Mouse (Mus musculus): ENCODE measurements around the gene Barx2. TPM values are rescaled to one million over a fixed set of nuclear protein-coding genes. Genes with fewer than 3 reads are reported as not detected.
A peak's percentile ranks its signal among the peaks of the same experiment; 100 is the strongest.

Barx2 gene
- polyA plus RNA-seq, 1 experiment from 2014 or later: 1.0 TPM

DNA sequence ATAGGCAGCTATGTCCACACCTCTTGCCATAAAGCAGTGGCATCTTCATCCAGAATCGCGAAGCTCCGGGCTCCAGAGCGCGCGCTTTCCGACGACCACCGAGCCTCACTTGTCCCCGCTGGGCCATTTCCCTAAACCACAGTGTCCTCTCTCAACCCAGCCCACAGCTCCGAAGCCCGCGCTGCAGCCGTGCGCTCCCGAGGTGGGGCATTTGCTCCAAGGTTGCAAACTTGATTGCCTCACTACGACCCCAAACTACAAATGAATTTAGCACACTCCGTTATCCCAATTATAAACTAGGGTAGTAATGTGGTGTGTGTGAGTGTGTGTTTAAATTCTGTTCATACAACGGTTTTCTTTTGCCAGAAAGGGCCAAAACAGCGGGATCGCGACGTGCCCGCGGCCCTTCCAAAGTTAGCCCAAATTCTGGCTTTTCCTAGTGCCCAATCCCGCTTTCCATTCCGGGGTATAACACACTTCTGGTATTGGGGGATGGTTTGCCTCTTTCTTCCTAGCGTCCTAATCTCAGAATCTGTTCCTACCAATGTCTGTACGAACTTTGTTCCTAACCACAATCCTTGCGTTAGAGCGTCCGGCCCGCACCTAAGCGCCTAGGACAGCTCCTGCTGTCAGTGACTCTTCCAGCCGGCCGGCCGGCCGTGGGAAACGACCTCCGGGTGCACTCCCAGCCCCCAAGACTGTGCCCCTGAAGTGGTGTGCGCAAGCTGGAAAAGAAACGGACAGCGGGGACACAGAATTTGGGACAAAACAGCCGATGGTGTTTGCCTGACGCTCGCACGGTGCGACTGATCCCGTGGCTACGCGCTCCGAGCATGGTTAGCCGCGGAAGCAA is 703 bp upstream of the Barx2 start:
- 0 out of 2 replicates have a peak overlapping the region, but pooled peaks have one; percentile 45 for H3K9ac ChIP-seq (ENCODE audit: low read length)
- ATAC-seq (ENCODE audit: insufficient number of reproducible peaks, low FRiP score, low TSS enrichment, low read depth) (no peak), DNase-seq (ENCODE audit: low spot score) (peak; percentile 66)
- under 1% methylated on average over 54 of the region's 54 CpGs for WGBS
- peaks cover 58% of the 10 kb centered on the region for H3K27me3 ChIP-seq (ENCODE audit: control insufficient read depth, insufficient read depth, low read length)
- H3K4me1 ChIP-seq (ENCODE audit: control insufficient read depth, insufficient read depth, low read length): peaks cover 10% of the 10 kb centered on the region
- H3K27ac ChIP-seq (replicated peaks; ENCODE audit: low read depth, low read length): no peak overlapping the region
- H3K4me3 ChIP-seq (ENCODE audit: low read depth, low read length): peak overlapping the region; percentile 54
- H3K4me2 ChIP-seq (ENCODE audit: low read depth, severe bottlenecking): peak overlapping the region; percentile 97
- no peaks in the 10 kb centered on the region for H3K9me3 ChIP-seq (ENCODE audit: control insufficient read depth, low read length)
- no peaks in the 10 kb centered on the region for H3K36me3 ChIP-seq (ENCODE audit: control insufficient read depth, insufficient read depth, low read length)

DNA sequence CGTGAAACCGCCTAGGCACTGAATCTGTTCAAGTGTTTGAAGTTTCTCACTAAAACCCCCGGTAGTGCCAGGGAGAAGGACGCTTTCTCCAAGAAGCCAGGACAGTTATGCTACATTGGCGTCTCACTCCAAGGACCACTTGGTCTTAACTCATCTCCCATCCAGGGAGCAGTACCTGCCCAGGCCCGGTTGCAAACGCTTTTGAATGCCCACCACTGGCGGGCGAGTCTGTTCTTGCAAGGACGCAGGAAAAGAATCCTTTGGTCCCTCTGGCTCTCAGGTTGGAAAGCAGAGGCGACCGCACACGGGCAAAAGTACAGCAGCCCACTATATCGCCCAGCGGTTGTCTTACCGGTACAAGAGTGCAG is 725 bp downstream of the Barx2 start:
- WGBS: 1% methylated on average over 16 of the region's 16 CpGs
- Histone ChIP-seq H3K36me3 (ENCODE audit: control insufficient read depth, insufficient read depth, low read length) (no peaks in the 10 kb centered on the region), H3K4me3 (ENCODE audit: low read depth, low read length) (peak overlapping the region; percentile 54), H3K9ac (ENCODE audit: low read length) (no peak overlapping the region; the same call in 1 of the 2 replicates), H3K27ac (replicated peaks; ENCODE audit: low read depth, low read length) (no peak overlapping the region), H3K9me3 (ENCODE audit: control insufficient read depth, low read length) (no peaks in the 10 kb centered on the region), H3K4me1 (ENCODE audit: control insufficient read depth, insufficient read depth, low read length) (peaks cover 17% of the 10 kb centered on the region), H3K4me2 (ENCODE audit: low read depth, severe bottlenecking) (peak overlapping the region; percentile 97), H3K27me3 (ENCODE audit: control insufficient read depth, insufficient read depth, low read length) (peaks cover 52% of the 10 kb centered on the region)
- DNase-seq (ENCODE audit: low spot score) (no peak), ATAC-seq (ENCODE audit: insufficient number of reproducible peaks, low FRiP score, low TSS enrichment, low read depth) (no peak)

DNA sequence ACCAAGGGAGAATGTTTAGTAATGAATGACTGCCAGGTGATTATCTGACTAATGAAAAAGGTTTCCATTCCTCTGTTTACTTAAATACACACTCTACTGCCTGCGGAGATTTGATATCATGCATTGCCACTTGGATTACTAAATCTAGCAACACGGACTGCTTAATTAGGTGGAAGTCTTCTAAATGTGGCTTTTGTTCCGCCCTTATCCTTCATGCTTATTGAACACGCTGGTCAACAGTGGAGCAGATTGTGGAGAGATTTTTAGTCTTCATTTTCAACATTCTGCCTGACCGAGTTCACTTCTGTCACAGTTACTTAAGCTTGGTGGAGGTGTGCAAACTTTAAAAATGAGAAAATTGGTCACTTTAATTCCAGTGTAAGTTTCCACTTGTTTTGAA is 3.0 kb downstream of the Barx2 start:
- Histone ChIP-seq H3K9me3 (ENCODE audit: control insufficient read depth, low read length) (no peaks in the 10 kb centered on the region), H3K27ac (replicated peaks; ENCODE audit: low read depth, low read length) (no peak overlapping the region), H3K4me2 (ENCODE audit: low read depth, severe bottlenecking) (no peak overlapping the region), H3K27me3 (ENCODE audit: control insufficient read depth, insufficient read depth, low read length) (peaks cover 32% of the 10 kb centered on the region), H3K4me1 (ENCODE audit: control insufficient read depth, insufficient read depth, low read length) (peaks cover 17% of the 10 kb centered on the region), H3K9ac (ENCODE audit: low read length) (no peak overlapping the region), H3K4me3 (ENCODE audit: low read depth, low read length) (no peak overlapping the region), H3K36me3 (ENCODE audit: control insufficient read depth, insufficient read depth, low read length) (no peaks in the 10 kb centered on the region)
- DNase-seq (ENCODE audit: low spot score) (no peak), ATAC-seq (ENCODE audit: insufficient number of reproducible peaks, low FRiP score, low TSS enrichment, low read depth) (no peak)
- WGBS: 63% methylated on average over 5 of the region's 5 CpGs

DNA sequence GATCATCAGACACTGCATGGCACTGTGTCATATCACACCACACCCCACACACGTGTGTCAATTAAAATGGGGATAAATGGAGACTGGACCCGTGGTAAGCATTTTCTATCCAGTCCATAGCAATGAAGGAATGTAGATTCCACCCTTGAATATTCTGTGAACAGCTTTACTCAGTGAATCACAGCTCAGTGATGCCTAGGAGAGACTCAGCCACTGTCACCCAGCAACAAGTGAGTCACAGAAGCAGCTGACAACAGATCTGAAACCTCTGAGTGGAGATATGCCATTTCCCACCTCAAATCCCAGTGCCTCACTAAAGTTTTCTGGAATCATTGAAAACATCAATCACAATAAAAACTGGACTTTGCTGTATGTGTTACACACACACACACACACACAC is 11.5 kb downstream of the Barx2 start:
- no peak for ATAC-seq (ENCODE audit: insufficient number of reproducible peaks, low FRiP score, low TSS enrichment, low read depth)
- Histone ChIP-seq H3K4me2 (ENCODE audit: low read depth, severe bottlenecking) (no peak overlapping the region), H3K27ac (replicated peaks; ENCODE audit: low read depth, low read length) (no peak overlapping the region), H3K9me3 (ENCODE audit: control insufficient read depth, low read length) (no peaks in the 10 kb centered on the region), H3K4me1 (ENCODE audit: control insufficient read depth, insufficient read depth, low read length) (no peaks in the 10 kb centered on the region; the same call in 1 of the 2 replicates), H3K36me3 (ENCODE audit: control insufficient read depth, insufficient read depth, low read length) (no peaks in the 10 kb centered on the region), H3K27me3 (ENCODE audit: control insufficient read depth, insufficient read depth, low read length) (no peaks in the 10 kb centered on the region), H3K4me3 (ENCODE audit: low read depth, low read length) (no peak overlapping the region), H3K9ac (ENCODE audit: low read length) (no peak overlapping the region)
- no peak for DNase-seq (ENCODE audit: low spot score)
- 77% methylated on average over 2 of the region's 2 CpGs for WGBS

DNA sequence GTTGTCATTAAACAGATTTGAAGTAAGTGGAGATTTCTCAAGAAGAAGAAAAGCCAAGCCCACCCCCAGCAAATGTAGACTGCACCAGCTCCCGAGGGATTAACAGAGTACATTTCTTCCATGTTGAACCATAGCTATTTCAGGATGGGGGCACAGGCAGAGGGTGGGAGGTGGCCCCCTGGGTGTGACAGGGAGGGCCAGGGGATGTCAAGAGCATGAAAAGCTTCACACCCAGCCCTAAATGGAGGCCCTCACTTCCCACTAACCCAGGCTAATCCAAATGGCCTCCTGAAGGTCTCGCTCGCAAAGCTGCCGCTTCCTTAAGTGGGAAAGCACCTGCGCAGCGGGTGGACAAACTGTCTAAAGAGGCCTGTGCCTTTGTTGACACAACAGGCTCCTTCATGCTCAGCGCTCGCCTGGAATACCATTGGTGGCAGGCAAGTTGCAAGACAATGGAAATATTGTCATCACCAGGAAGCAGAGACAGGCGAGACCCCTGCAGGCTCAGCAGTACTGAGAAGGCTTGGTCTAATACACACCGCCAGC is 18.4 kb downstream of the Barx2 start:
- Histone ChIP-seq H3K9me3 (ENCODE audit: control insufficient read depth, low read length) (no peaks in the 10 kb centered on the region), H3K27me3 (ENCODE audit: control insufficient read depth, insufficient read depth, low read length) (no peaks in the 10 kb centered on the region), H3K36me3 (ENCODE audit: control insufficient read depth, insufficient read depth, low read length) (no peaks in the 10 kb centered on the region), H3K4me2 (ENCODE audit: low read depth, severe bottlenecking) (no peak overlapping the region), H3K4me1 (ENCODE audit: control insufficient read depth, insufficient read depth, low read length) (no peaks in the 10 kb centered on the region), H3K4me3 (ENCODE audit: low read depth, low read length) (no peak overlapping the region), H3K27ac (replicated peaks; ENCODE audit: low read depth, low read length) (no peak overlapping the region), H3K9ac (ENCODE audit: low read length) (no peak overlapping the region)
- WGBS: 58% methylated on average over 10 of the region's 10 CpGs
- ATAC-seq (ENCODE audit: insufficient number of reproducible peaks, low FRiP score, low TSS enrichment, low read depth): no peak
- no peak for DNase-seq (ENCODE audit: low spot score)

DNA sequence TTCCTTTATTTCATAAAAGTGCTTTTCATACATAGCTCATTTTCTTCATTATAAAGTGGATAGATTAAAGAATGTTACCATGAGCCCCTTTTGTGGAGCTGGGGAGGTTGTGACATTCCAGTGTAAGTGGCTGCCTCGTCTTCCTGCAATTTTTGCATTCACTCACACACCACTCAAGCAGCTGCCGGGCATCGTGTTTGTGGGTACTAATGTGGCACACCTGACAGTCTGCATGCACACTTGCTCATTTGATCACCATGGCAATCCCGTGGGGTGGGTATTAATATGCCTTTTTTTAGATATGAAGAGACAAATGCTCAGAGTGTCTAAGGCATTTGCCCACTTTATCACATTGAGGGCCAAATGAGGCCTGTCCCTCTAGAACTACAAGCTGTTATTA is 24.9 kb downstream of the Barx2 start:
- DNase-seq (ENCODE audit: low spot score) (no peak), ATAC-seq (ENCODE audit: insufficient number of reproducible peaks, low FRiP score, low TSS enrichment, low read depth) (no peak)
- Histone ChIP-seq H3K27me3 (ENCODE audit: control insufficient read depth, insufficient read depth, low read length) (no peaks in the 10 kb centered on the region), H3K9me3 (ENCODE audit: control insufficient read depth, low read length) (no peaks in the 10 kb centered on the region), H3K9ac (ENCODE audit: low read length) (no peak overlapping the region), H3K4me3 (ENCODE audit: low read depth, low read length) (no peak overlapping the region), H3K4me2 (ENCODE audit: low read depth, severe bottlenecking) (no peak overlapping the region), H3K4me1 (ENCODE audit: control insufficient read depth, insufficient read depth, low read length) (no peaks in the 10 kb centered on the region), H3K36me3 (ENCODE audit: control insufficient read depth, insufficient read depth, low read length) (no peaks in the 10 kb centered on the region), H3K27ac (replicated peaks; ENCODE audit: low read depth, low read length) (no peak overlapping the region)
- 79% methylated on average over 4 of the region's 4 CpGs for WGBS

DNA sequence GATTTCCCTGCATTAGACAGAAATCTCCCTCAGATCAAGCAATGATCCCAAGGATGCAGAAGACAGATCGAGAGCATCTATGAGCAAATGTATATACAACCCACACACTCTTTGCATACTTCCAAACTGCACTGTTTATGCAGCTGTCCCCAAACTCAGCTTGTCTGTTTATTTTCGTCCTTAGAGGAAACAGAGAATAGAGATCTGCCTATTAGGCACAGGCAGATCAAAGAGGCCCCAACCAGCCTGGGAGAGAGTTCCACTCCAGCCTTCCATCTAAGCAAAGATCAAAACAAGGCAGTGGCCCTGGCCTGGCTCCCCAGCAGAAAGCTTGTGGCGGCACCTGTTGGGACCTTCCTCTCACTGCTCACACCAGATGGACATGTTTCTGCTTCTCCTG is 27.0 kb downstream of the Barx2 start:
- WGBS: 34% methylated on average over 3 of the region's 3 CpGs
- Histone ChIP-seq H3K27me3 (ENCODE audit: control insufficient read depth, insufficient read depth, low read length) (no peaks in the 10 kb centered on the region), H3K36me3 (ENCODE audit: control insufficient read depth, insufficient read depth, low read length) (no peaks in the 10 kb centered on the region), H3K9ac (ENCODE audit: low read length) (no peak overlapping the region), H3K4me2 (ENCODE audit: low read depth, severe bottlenecking) (no peak overlapping the region), H3K27ac (replicated peaks; ENCODE audit: low read depth, low read length) (no peak overlapping the region), H3K4me3 (ENCODE audit: low read depth, low read length) (no peak overlapping the region), H3K9me3 (ENCODE audit: control insufficient read depth, low read length) (no peaks in the 10 kb centered on the region), H3K4me1 (ENCODE audit: control insufficient read depth, insufficient read depth, low read length) (no peaks in the 10 kb centered on the region)
- ATAC-seq (ENCODE audit: insufficient number of reproducible peaks, low FRiP score, low TSS enrichment, low read depth) (no peak), DNase-seq (ENCODE audit: low spot score) (no peak)

DNA sequence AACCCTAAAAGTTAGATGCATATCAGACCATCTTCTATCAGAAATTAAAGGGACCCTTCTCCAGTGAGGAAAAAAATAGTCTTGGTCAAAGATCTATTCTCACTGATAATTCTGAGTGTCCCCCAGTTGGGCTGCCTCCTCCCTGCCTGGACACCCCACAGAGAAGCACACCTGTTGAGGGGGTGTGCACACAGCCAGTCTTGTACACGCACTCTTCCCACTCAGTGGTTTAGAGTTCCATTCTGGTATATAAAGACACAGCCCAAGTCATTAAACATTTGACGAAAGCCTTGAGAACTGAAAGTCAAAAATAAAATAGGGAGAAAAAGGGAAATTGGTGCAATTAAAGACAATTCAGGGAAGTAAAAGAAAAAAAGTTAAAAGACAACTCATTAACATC is 30.9 kb downstream of the Barx2 start:
- Histone ChIP-seq H3K27me3 (ENCODE audit: control insufficient read depth, insufficient read depth, low read length) (no peaks in the 10 kb centered on the region), H3K4me3 (ENCODE audit: low read depth, low read length) (no peak overlapping the region), H3K9me3 (ENCODE audit: control insufficient read depth, low read length) (no peaks in the 10 kb centered on the region), H3K9ac (ENCODE audit: low read length) (no peak overlapping the region), H3K4me1 (ENCODE audit: control insufficient read depth, insufficient read depth, low read length) (no peaks in the 10 kb centered on the region), H3K36me3 (ENCODE audit: control insufficient read depth, insufficient read depth, low read length) (no peaks in the 10 kb centered on the region), H3K4me2 (ENCODE audit: low read depth, severe bottlenecking) (no peak overlapping the region), H3K27ac (replicated peaks; ENCODE audit: low read depth, low read length) (no peak overlapping the region)
- DNase-seq (ENCODE audit: low spot score) (no peak), ATAC-seq (ENCODE audit: insufficient number of reproducible peaks, low FRiP score, low TSS enrichment, low read depth) (no peak)
- 82% methylated on average over 2 of the region's 2 CpGs for WGBS

Data from limb, embryonic 11.5 days (tissue).